Mouse (Mus musculus) regulatory T cell (primary cell): ENCODE data around the gene Gys2.

Source experiments
- in situ Hi-C: fragments of 300-600 bp; cut with MboI, MseI; formaldehyde crosslinking; loops from one replicate; pipeline ENCODE4 v1.15.1; 2025; ENCODE audit warnings: high pct_unique_total_duplicates

The Gys2 gene

GRCm38 (mm10) chr6:142377081-142377480 lies 95.8 kb downstream of the Gys2 start:
- in situ Hi-C loops = no loop called here
